Mouse (Mus musculus) neutrophil, adult 5-6 weeks (primary cell): Measurements from ENCODE around the gene Mettl7b. TPM values are rescaled to one million over a fixed set of nuclear protein-coding genes. Genes with fewer than 3 reads are reported as not detected.
A peak's percentile ranks its signal among the peaks of the same experiment; 100 is the strongest.

Experiments used
- ATAC-seq: fragments of 151-379, 151-347 bp; 2 replicates; pipeline ENCODE4 v1.8.0; 2017; ENCODE audit warnings: mild to moderate bottlenecking, moderate TSS enrichment; ENCODE audit not compliant: insufficient number of reproducible peaks, poor library complexity, low FRiP score, severe bottlenecking; ENCODE audit errors: extremely low read depth
- total RNA-seq: library from RNA; stranded (forward); fragments of 200-1000 nt; gene quantifications from 2 replicates; pipeline ENCODE4 v1.2.3, GENCODE M21; 2017

Gene Mettl7b
- total RNA-seq, 1 experiment from 2014 or later: not detected

DNA sequence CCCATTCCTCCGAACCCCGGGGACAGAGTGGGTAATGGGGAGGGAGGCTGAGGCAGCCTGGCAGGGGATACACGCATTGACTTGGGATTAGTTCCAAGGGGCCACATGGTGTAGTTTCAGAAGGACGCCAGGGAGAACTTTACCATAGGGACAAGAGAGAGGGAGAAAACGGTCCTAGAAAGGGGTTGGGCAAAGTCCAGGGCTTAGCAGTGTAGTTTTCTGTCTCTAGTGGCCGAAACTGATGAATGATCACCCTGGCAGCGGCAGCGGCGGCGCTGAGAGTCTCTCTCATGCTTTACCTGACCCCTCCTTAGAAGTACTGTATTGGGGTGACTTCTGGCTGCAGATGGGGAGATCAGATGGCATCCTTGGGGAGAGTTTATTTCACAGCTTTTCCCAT is 2.4 kb downstream of the Mettl7b start:
- ATAC-seq: no peak

- ATAC-seq: no peak
These were observed 10.4 kb downstream of the Mettl7b start for GRCm38 (mm10) chr10:128950208-128950887.

DNA sequence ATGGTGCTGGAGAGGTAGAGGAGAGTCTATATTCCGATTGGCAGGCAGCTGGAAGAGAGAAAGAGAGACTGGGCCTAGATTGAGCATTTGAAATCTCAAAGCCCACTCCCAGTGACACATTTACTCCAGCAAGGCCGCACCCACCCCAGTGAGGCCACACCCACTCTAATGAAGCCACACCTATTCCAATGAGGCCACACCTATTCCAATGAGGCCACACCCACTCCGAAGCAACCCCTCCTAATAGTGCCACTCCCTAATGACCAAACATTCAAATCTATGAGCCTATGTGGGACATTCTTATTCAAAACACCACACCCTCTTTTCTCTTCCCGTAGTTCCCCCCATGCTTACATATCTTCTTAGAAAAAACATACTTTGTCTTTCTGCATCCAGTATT is 13.3 kb downstream of the Mettl7b start:
- ATAC-seq: no peak

- ATAC-seq: no peak
These were observed 15.1 kb downstream of the Mettl7b start for GRCm38 (mm10) chr10:128945675-128946074.

GRCm38 (mm10) chr10:128940475-128941061 is 20.2 kb downstream of the Mettl7b start:
- no peak for ATAC-seq

DNA sequence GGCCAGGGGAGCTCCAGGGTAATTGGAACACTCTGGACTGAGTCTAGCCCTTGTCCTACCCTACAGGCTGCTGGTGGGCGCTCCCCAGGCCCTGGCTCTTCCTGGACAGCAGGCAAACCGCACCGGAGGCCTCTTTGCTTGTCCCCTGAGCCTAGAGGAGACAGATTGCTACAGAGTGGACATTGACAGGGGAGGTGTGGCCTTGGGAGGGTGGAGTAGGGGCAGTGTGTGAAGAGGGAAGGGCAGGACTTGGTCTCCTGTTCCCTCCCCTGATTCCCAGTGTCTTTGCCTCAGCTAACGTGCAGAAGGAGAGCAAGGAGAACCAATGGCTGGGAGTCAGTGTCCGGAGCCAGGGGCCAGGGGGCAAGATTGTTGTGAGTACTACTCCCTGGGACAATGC is 21.8 kb downstream of the Mettl7b start:
- ATAC-seq: no peak

GRCm38 (mm10) chr10:128938457-128938856 is 22.3 kb downstream of the Mettl7b start:
- ATAC-seq: no peak

DNA sequence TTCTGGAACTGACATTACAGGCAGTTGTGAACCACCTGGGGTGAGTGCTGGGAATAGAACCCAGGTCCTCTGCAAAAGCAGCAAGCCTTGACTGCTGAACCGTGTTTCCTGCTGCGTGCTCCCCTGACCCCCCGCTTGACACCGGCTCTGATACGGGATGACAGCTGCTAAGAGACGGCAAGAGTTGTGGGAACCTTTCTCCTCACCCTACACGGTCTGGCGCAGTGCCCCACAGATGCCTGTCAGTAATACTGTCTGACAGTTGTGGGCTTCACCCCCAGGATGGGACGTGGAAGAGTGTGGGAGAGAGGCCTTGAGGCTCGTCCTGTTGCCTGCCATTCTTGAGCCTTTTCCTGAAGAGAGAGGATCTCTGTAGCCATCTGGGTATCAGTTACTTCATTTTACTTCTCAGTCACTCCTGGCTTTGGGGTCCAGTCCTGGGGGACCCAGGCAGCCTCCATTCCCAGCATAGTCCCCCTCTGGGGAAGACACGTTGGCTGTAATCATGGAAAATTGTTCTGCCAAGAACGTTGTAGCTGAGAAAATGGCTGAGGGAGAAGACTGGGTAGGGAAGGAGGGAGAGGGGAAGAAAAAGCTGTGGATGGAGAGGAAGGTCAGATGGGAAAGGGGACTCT is 22.9 kb downstream of the Mettl7b start:
- no peak for ATAC-seq

- ATAC-seq: no peak
These were observed 24.9 kb downstream of the Mettl7b start for GRCm38 (mm10) chr10:128935826-128936440.

GRCm38 (mm10) chr10:128934997-128935787 is 25.6 kb downstream of the Mettl7b start:
- no peak for ATAC-seq

DNA sequence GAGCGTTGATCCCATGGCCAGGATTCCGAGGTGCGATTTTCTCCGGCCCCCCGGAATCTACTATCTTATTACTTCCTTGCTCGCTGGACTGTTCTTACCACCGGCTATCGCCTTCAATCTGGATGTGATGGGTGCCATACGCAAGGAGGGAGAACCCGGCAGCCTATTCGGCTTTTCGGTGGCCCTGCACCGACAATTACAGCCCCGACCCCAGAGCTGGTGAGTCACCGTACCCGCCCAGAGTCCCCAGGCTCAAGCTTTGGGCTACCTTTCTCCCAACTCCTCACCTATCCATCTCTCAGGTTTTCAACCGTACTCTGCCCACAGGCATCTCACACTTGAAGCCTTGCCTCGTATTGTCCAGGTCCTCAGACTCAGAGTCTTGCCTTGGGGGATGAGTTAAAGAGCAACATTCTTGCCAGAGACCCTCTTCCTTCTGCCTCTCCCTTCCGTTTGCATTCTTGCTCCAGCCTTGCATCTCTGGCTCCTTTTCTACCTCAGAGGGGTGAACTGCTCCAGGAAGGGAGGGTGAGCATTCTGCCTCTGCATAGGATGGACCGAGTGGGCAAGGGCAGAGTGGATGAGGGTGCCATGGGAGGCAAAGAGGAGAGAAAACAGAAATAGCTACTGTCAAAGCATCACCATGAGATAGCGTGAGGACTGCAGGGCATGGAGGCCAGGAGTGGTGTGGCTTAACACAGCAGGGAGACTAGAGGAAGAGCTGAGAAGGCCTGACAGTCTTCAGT is 26.6 kb downstream of the Mettl7b start:
- ATAC-seq: no peak

DNA sequence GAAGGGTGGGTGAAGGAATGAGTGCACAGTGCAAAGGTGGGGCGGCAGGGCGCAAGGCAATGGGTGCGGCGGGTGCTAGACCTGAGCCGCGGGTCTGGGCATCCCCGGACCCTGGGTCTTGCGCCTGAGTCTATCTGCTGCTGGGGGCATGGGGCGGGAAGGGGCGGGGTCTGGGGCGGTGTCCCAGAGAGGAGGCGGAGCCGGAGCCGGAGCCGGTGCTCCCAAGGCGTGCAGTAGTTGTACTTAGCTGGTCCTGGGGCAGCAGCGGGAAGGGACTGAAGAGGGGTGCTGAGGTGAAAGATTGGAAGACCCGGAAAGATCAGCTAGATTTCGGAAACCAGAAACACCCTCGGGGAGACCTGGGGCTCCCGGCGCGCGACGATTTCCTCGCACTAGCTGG is 27.2 kb downstream of the Mettl7b start, which contains the start of gene Itga7:
Gene Itga7, plus strand, starts transcription at position 245 of the 400 bp plus-strand sequence.
- no peak for ATAC-seq

DNA sequence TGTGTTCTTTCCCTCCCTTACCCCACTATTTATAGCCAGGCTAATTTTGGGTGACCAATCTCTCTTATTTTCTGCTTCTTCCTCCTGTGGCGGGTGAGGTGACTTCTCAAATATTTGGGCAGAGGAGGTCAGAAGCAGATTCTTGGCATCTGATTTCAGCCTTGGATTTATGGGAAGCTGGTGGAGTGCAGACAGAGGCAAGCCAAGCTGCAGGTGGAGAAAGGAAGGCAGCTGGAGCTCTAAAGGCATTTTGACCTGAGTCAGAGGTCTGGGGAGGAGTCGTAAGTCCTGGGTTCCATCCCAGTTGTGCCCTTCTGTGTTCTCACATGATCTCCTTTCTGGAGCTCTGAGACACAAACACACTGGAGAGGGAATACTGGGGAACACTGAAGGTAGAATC is 29.3 kb downstream of the Mettl7b start:
- ATAC-seq: no peak

DNA sequence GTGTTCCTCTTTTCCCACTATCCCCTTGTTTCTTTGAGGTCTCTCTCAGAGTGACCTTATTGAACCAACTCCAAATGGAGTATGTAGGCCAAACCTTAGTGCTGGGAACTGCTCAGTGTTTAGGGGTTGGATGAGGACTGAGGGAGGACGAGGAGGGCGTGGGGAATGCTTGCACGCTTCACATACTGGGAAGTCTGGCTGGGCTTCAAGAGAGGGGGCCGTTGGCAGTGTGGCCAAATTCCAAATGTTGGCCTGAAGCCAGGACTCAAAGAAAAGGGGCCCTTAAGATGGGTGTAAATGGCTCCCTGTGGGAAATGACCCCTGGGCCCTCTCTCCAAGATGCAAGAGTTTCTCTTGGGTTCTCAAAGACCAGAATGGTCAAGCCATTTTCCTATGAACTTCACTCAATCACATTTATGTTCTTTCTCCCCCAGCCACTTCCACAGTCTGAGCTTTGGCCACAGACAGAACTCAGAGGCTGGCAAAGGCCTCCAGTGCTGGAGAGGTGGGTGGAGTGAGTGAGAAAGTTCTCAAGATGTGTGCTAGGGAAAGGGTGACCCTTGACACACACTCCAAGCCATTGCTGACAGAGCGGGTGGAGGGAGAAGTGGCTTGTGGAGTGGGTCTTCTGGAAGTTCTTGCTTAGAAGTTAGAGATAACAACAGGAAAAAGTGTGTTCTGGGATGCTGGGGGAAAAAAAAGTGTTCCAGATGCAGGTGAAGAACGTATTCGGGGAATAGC is 31.0 kb downstream of the Mettl7b start:
- ATAC-seq: no peak

- ATAC-seq: no peak
These were observed 32.4 kb downstream of the Mettl7b start for GRCm38 (mm10) chr10:128928356-128928755.

- no peak for ATAC-seq
These were observed 36.9 kb downstream of the Mettl7b start, which contains the start of gene Bloc1s1 for GRCm38 (mm10) chr10:128923935-128924334. Bloc1s1 (minus strand) TSS chr10:128924035.

- ATAC-seq: peak; percentile 88
These were observed 37.6 kb downstream of the Mettl7b start for GRCm38 (mm10) chr10:128923013-128923691.

GRCm38 (mm10) chr10:128922822-128923012 is 38.1 kb downstream of the Mettl7b start, which contains the start of gene Rdh5:
Rdh5 (minus strand) TSS chr10:128922888.
- ATAC-seq: no peak
